Mouse (Mus musculus) heart, postnatal 36 days (tissue): ENCODE measurements around the gene Gpr82. TPM values are rescaled to one million over a fixed set of nuclear protein-coding genes. Genes with fewer than 3 reads are reported as not detected.

Source experiments
- DNase-seq, 2 experiments: peaks; one replicate each; pipeline ENCODE4 v3.0.0; 2021 to 2022
- intact Hi-C: fragments of 180-260 bp; cut with DNase I; formaldehyde crosslinking; loops from one replicate; pipeline ENCODE4 v1.15.1; 2025
- microRNA-seq, 2 experiments: library from miRNA; unstranded; fragments of <30 nt; microRNA quantifications; one replicate each; pipeline ENCODE4 v1.2.0; 2021; ENCODE audit warnings: borderline number of aligned reads in 2 of 2
- total RNA-seq, 2 experiments: library from RNA; stranded (reverse); gene quantifications; 2 replicates each; pipeline ENCODE4 v1.2.3; 2021

Gene Gpr82
- total RNA-seq, 2 experiments from 2014 or later: not detected

GRCm38 (mm10) chrX:13686589-13686988 is 25.4 kb downstream of the Gpr82 start:
- intact Hi-C loops: loop anchor here (10.0 kb wide), 1 partner anchor 542 kb away; no protein-coding TSS in a partner anchor
- no peak for DNase-seq

- DNase-seq: no peak
- intact Hi-C loops: loop anchor here (10.0 kb wide), 1 partner anchor 544 kb away; no protein-coding TSS in a partner anchor
Observed at GRCm38 (mm10) chrX:13688356-13688755, 27.2 kb downstream of the Gpr82 start.

DNA sequence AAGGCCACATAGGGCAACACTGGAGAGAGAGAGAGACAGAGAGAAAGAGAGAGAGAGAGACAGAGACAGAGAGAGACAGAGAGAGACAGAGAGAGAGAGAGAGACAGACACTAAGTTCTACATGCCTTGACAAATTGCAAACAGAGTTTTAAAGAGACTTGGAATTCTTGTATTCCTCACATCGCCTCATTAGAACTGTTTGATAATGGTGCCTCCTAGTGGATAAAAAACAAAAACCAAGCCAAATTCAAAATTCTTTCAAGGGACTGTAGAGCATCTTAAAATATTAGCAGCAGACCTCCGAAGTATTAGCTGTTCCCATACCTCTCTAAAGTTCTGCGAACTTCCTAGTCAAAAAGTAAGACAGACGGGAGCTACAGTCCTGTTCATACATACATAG is 30.7 kb downstream of the Gpr82 start:
- DNase-seq: no peak
- intact Hi-C loops: no loop called here

GRCm38 (mm10) chrX:13700681-13701080 is 39.5 kb downstream of the Gpr82 start:
- intact Hi-C loops: no loop called here
- DNase-seq: no peak

- intact Hi-C loops: no loop called here
- DNase-seq: peak in 1 of 2 experiments; percentile 6
Observed at GRCm38 (mm10) chrX:13705051-13705450, 43.9 kb downstream of the Gpr82 start.

- peak; percentile 32 to 58 for DNase-seq
- intact Hi-C loops: loop anchor here (5.0 kb wide), 2 partner anchors 137 to 602 kb away; no protein-coding TSS in a partner anchor
Observed at GRCm38 (mm10) chrX:13710174-13710573, 49.0 kb downstream of the Gpr82 start.

Small RNA genes within 50 kb of the gene (microRNA-seq; reads per million reads assigned to microRNA genes)
- 0 reads per million in 2 experiments for gene Gm25246

Other genes with a start within 250 kb of the Gpr82 start
- under 1 TPM; 0.08 to 0.16 TPM for gene Nyx, start 195.3 kb upstream of the Gpr82 start, total RNA-seq
- 1 to 10 TPM; 2.0 to 3.4 TPM for gene Gpr34, start 29.3 kb upstream of the Gpr82 start, total RNA-seq
- 10 to 100 TPM; 13.6 to 19.2 TPM for gene Cask, start 190.0 kb downstream of the Gpr82 start, total RNA-seq